Mouse (Mus musculus) CH12.LX (cell line): ENCODE results near the gene Il16.

Experiments used
- CHD2 ChIP-seq: IDR thresholded peaks from 2 replicates; pipeline ENCODE4 v1.6.1; 2011; ENCODE audit warnings: low read length, improper control_type of control experiment
- CTCF ChIP-seq, 2 experiments: IDR thresholded peaks in 1 of 2; conservative IDR thresholded peaks in 1 of 2; 2 replicates each; pipeline ENCODE4 v1.5.1; 2011 to 2012; ENCODE audit warnings: low read depth in 2 of 2, low read length in 2 of 2, improper control_type of control experiment in 1 of 2, inconsistent platforms in 1 of 2, mild to moderate bottlenecking in 1 of 2, moderate library complexity in 1 of 2
- E2F4 ChIP-seq: IDR thresholded peaks from 2 replicates; pipeline ENCODE4 v1.6.1; 2011; ENCODE audit warnings: low read depth, low read length, improper control_type of control experiment; ENCODE audit not compliant: insufficient replicate concordance
- GABPA ChIP-seq: IDR thresholded peaks from 2 replicates; pipeline ENCODE4 v1.6.1; 2012; ENCODE audit warnings: low read depth, low read length, improper control_type of control experiment, inconsistent platforms; ENCODE audit not compliant: insufficient replicate concordance
- POLR2A ChIP-seq: IDR thresholded peaks from 2 replicates; pipeline ENCODE4 v1.6.1; 2011; ENCODE audit warnings: low read depth, mild to moderate bottlenecking, improper control_type of control experiment, low read length
- USF1 ChIP-seq: IDR thresholded peaks from 2 replicates; pipeline ENCODE4 v1.6.1; 2014; ENCODE audit warnings: low read depth, mild to moderate bottlenecking, inconsistent platforms, low read length, improper control_type of control experiment

DNA sequence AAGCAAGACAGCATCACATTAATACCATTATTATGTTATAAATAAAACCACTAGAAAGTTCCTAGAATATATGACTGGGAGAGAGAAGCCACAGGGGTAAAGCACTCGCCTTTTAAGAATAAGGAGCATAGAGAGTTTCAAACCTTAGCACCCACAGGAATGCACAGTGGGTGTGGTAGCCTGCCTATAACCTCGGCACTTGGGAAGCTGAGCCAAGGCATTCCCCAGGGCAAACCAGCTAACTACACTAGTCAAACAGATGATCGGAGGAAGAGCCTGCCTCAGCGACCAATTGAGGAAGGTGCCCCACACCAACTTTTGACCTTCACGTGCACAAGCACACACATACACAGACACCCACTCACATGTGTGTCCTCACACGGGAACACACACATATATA, 14.2 kb downstream of the Il16 start:
- no peak for TF ChIP-seq CHD2
- TF ChIP-seq USF1, result no peak
- TF ChIP-seq E2F4, result no peak
- TF ChIP-seq POLR2A, result no peak
- TF ChIP-seq GABPA, result no peak
- no peak for TF ChIP-seq CTCF (conservative IDR thresholded peaks at IDR 0.05 in 1 of 2, IDR thresholded peaks at IDR 0.05 in 1 of 2; ENCODE audit: low read depth in 2 of 2, low read length in 2 of 2)
